Mouse (Mus musculus) urinary bladder, postnatal 25 days (tissue): ENCODE results near the gene Cyp4a30b.
"Not testable (repeated sequence)": the region's sequence is repeated elsewhere in the genome, so short reads cannot be mapped to it uniquely, and the experiment has no call there.

Source experiments
- DNase-seq: peaks from one replicate; pipeline ENCODE4 v3.0.0; 2022; ENCODE audit warnings: low spot score

Cyp4a30b gene

DNA sequence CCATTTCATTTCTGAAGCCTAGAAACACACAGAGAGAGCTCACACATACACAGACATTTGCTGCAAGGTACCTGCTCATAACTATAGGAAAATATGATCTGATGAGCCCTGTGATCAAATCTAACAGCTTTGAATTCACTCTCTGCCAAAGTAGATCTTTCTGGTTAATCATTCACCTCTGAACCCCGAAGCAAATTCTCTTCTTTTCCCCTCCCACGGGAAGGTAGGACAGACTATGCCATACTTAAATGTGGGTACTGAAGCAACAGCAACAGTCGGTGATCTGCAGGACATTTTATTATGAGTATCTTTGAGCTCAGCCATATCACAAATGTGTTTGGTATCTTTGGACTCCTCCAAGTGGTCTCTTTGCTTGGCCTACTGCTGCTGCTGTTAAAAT is at the start of gene Cyp4a30b:
Gene Cyp4a30b (plus strand): TSS at position 301 of the 400 bp plus-strand sequence.
- no peak for DNase-seq

- not testable (repeated sequence) for DNase-seq
These were observed 41.1 kb upstream of the Cyp4a30b start, which contains the start of gene Cyp4a12b for GRCm38 (mm10) chr4:115411324-115411723. Gene Cyp4a12b (plus strand): TSS chr4:115411624.

GRCm38 (mm10) chr4:115450577-115451137 is 1.7 kb upstream of the Cyp4a30b start:
- no peak for DNase-seq

- DNase-seq = not testable (repeated sequence)
These were observed 21.2 kb downstream of the Cyp4a30b start for GRCm38 (mm10) chr4:115473585-115473984.

GRCm38 (mm10) chr4:115476051-115476450 is 23.6 kb downstream of the Cyp4a30b start:
- DNase-seq = not testable (repeated sequence)

GRCm38 (mm10) chr4:115481006-115481652 is 28.7 kb downstream of the Cyp4a30b start:
- no peak for DNase-seq

- DNase-seq = no peak
These were observed 43.6 kb downstream of the Cyp4a30b start, which contains the start of gene Cyp4a14 for GRCm38 (mm10) chr4:115496001-115496400. Gene Cyp4a14 (minus strand): TSS chr4:115496142.

DNA sequence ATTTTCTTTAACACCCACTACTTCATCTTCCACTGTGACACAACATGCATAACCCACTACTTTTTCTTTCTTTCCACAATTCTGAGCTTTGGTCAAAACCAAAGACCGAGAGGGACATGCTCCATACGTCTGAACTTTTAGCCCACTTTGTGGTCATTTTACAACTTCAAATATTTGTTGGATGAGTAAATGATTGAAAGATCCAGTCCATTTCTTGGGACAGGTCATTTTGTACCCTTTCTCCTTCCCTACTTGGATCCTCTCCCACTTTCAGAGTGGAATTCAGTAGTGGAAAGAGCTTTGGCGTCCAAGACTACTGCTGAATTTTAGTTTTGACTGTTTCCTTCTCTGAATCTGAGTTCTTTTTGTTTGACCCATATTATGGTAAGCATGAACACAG is 45.1 kb downstream of the Cyp4a30b start:
- DNase-seq = no peak

GRCm38 (mm10) chr4:115513964-115514363 is 61.6 kb downstream of the Cyp4a30b start:
- DNase-seq = not testable (repeated sequence)

DNA sequence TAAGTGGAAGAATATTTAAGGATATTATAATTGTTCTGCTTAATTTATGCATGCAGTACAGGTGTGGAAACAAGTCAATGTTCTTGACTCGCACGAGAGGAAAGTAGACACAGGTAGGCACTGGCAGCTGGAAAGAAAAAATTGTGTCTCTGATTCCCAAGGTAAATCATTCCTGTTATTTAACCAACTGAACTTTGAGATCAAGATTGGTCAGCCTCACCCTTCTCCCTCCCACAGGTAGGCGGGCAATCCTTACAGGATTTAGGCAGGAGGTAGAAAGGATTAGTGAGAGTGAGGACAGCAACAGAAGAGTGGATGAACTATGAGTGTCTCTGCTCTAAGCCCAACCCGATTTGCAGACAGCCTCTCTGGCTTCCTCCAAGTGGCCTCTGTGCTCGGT is 65.6 kb downstream of the Cyp4a30b start, which contains the start of gene Cyp4a10:
Gene Cyp4a10 (plus strand): TSS at position 265 of the 400 bp plus-strand sequence.
- DNase-seq = not testable (repeated sequence)

- DNase-seq = no peak
These were observed 67.0 kb downstream of the Cyp4a30b start for GRCm38 (mm10) chr4:115519444-115519843.
